Mouse (Mus musculus) left cerebral cortex, postnatal 4 days (tissue): ENCODE data around the gene Exosc10. TPM values are rescaled to one million over a fixed set of nuclear protein-coding genes. Genes with fewer than 3 reads are reported as not detected.

Source experiments
- DNase-seq: peaks from one replicate; pipeline ENCODE4 v3.0.0-alpha.2; 2022
- intact Hi-C: fragments of 180-260 bp; cut with DNase I; formaldehyde crosslinking; loops from one replicate; pipeline ENCODE4 v1.15.1; 2025
- total RNA-seq, 2 experiments: library from RNA; stranded (reverse); gene quantifications; 2 replicates each; pipeline ENCODE4 v1.2.3; 2021

Exosc10 gene
- 10 to 100 TPM; 70.7 to 75.5 TPM for total RNA-seq

- DNase-seq, result peak; percentile 91
- intact Hi-C loops, result no loop called here
Measured at GRCm38 (mm10) chr4:148558297-148559000, at the start of gene Exosc10. Gene Exosc10 (plus strand): TSS chr4:148558429.

GRCm38 (mm10) chr4:148509450-148510084, 48.7 kb upstream of the Exosc10 start:
- intact Hi-C loops, result no loop called here
- no peak for DNase-seq

GRCm38 (mm10) chr4:148510691-148511090, 47.5 kb upstream of the Exosc10 start:
- intact Hi-C loops, result no loop called here
- no peak for DNase-seq

DNA sequence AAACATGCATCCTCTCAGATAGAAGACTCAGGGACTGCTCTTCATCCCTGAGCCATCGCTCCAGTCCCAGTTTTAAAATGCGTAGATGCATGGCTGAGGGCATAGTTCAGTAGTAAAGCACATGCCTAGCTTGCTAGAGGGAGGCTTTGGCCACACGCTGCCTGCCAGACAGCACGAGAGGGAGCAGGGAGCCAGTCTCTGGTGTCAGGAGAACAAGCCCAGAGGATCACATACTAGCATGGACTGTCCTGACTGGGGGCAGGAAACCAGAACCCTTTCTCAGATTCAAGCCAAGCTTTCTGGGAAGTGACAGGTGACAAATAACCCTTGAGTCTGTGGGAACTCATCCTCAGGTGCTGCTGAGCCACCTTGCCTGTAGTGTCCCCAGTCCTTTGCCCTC, 46.9 kb upstream of the Exosc10 start:
- no peak for DNase-seq
- intact Hi-C loops, result no loop called here

DNA sequence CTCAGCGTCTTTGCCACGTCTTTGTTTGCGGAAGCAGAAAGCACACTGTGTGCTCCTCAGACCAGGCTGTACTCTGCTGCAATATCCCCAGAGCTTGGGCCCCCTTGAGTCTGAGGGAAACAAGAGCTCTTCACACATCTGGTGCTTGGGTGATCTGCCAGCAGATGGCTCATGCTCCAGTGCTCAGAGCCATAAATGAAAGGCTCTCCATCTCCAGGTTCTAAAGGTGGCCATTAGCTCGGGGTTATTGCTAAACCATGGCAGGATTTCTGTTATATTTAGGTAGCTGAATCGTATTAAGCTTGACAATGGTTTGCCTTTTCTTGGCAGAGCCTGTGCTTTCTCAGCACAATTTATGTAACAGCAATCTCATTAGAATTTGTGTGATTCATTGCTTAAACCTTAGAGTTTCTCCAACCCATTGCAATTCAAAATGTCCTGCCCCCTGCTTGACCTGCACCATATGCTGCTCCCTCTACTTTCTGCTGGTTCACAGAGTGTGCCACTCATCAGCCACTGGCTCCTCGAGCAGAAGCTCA, 45.1 kb upstream of the Exosc10 start:
- no peak for DNase-seq
- intact Hi-C loops, result no loop called here

GRCm38 (mm10) chr4:148515313-148515712, 42.9 kb upstream of the Exosc10 start:
- no peak for DNase-seq
- intact Hi-C loops, result no loop called here

DNA sequence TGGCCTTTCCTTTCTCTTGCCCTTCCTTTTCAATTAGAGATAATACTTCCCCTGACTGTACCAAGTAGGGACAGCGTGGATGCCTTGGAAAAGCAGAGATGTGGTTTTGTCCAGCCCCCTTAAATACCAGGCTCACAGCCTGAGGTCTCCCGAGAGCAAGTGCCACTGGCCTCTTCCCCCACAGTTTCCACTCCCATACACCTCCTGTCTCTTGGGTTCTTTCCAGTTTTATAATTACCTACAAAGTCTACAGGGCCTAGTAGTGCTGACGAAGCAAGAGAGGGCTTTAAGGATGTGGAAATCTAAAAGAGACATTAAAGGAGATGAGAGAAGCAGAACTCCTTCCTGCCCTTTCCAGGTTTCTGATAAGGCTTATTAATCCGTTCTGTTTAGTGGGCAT, 40.4 kb upstream of the Exosc10 start:
- DNase-seq, result no peak
- intact Hi-C loops, result no loop called here

DNA sequence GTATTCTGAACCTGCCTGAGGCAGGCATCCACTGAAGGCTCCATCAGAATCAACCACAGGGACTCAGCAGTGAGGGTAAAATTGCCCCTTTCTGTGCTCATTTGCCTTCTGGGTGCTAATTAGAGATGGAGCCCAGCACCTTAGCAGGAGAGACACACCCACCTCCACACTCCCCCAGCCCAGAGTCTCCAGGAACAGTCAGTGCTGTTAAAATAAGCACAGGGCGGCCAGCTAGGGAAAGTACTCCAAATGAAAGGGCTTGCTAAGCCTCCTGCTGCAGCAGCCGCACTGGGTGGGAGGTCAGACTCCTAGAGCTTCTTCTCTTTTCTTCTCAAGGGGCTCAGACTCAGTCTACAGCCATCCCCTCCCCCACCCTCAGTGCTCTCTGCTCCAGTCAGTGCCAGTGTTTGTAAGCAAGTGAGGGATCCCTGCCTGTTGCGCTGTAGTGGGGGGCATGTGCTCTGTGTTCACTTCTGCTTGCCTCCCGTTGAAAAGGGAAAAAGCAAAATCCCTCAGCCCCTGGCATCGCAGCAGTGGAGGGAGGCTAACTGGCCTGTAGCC, 39.9 kb upstream of the Exosc10 start:
- DNase-seq, result no peak
- intact Hi-C loops, result no loop called here

DNA sequence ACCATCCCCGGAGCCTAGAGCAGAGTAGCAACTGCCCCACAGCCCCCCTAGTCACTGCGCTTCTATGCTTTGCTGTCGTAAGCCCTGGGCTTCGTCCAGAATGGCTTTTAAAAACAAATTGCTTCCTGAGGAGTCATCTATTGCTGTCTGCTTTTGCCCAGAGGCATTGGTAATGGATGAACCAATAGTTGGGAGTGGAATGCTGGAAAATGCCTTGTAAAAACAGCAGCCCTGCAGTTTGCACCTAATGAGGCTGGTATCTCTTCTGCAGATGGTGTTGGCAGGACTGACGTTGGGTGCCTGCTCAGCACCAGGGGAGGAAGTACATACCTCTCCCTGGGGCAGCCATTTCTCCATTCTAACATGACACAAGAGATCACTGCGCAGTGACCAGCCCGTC, 34.7 kb upstream of the Exosc10 start:
- intact Hi-C loops, result no loop called here
- DNase-seq, result no peak

DNA sequence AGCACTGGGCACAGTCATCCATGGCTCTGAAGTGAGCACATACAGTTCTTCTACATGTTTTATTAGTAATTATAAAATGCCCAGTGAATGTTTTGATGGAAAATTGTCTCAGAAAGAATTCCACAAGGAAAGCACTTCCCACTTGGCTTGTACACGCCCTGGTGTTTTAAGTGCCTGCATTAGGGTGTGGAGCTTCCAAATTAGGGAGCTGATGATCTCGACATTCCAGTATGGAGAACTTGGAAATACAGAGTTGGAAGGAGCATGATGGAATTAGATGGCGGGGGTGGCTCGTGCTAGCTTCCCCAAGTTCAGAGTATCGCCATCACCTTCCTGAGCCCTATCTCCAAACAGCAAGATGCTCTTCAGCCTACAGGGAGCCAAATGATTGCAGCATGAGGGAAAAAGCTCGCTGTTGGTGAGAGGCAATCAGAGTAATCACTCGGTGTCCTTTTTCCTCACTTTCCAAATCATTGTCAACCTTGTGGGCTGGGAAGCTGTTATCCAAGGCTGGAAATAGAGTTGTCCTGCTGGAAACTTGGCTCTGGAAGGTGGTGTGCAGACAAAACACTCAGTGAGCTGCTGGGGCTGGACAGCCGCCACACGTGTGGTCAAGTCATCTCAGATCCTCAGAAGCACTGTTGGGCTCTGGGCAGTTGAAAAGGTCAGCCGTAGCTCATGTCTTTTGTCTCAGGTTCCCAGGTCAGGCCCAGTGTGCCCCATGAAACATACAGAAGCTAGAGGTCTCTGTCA, 30.9 kb upstream of the Exosc10 start:
- DNase-seq, result no peak
- intact Hi-C loops, result no loop called here

GRCm38 (mm10) chr4:148530351-148530750, 27.9 kb upstream of the Exosc10 start:
- DNase-seq, result no peak
- intact Hi-C loops, result no loop called here

- no peak for DNase-seq
- intact Hi-C loops, result no loop called here
Measured at GRCm38 (mm10) chr4:148530778-148531177, 27.5 kb upstream of the Exosc10 start.

- intact Hi-C loops, result no loop called here
- no peak for DNase-seq
Measured at GRCm38 (mm10) chr4:148531341-148531740, 26.9 kb upstream of the Exosc10 start.

GRCm38 (mm10) chr4:148532516-148532915, 25.7 kb upstream of the Exosc10 start:
- no peak for DNase-seq
- intact Hi-C loops, result no loop called here

DNA sequence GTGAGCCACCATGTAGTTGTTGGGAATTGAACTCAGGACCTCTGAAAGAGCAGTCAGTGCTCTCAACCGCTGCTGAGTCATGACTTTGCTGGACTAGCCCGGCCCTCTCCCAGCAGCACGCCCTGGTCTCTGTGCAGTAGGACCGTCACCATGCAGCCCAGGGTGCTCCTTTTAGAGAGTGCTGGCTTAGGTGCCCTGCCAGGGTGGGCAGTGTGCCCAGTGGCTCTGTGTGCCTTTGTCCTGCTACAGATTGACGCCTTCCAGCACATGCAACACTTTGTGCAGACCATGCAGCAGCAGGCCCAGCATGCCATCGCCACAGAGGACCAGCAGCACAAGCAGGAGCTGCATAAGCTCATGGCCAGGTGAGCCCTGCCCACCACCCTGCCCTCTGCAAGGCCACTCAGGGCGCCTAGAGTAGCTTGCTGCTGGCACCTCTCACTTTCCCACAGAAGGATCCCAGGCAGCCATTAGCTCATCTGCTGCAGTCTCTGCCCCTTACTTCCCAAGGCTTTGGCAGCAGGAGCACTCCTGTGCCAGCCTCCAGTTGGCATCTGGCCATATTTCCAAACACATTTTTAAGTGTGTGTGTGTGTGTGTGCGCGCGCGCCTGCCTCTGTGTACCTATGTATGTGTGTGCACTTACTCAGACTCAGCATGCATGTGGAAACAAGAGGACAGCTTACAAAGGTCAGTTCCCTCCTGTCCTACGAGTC, 24.5 kb upstream of the Exosc10 start:
- intact Hi-C loops, result no loop called here
- peak; percentile 65 for DNase-seq

DNA sequence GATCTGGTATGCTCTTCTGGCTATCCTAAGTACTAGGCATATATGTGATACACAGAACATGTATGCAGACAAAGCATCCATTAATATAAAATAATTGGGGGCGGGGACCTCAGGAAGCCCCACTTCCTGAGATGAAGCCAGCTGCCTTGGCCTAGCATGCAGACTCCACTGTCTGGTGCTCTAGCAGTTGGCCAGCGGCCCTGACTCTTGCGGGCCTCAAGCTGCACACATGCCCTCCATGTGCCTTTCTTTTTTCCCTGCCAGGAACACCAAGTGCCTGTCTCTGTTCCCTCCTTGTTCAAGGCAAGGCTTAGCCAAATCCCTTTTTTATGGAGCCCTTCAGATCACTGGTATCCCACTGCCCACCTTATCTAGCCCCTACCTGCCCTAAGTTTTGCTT, 22.4 kb upstream of the Exosc10 start:
- DNase-seq, result peak; percentile 62
- intact Hi-C loops, result no loop called here

GRCm38 (mm10) chr4:148549106-148549505, 9.1 kb upstream of the Exosc10 start:
- intact Hi-C loops, result no loop called here
- DNase-seq, result peak; percentile 32

DNA sequence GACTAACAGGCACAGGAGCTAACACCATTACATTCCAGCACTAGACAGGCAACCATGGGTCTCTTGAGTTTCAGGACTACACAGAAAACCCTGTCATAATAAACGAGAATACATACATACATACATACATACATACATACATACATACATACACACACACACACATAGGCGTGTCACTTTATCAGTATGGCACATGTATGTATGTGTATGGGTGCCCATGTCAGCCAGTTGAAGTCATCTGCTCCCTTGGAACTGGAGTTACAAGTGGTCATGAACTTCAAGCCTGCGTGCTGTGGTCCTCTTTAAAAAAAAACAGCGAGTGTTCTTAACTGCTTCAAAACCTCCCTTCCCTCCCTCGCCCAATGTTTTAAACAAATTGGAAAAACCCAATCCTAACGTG, 463 bp upstream of the Exosc10 start:
- DNase-seq, result no peak
- intact Hi-C loops, result no loop called here

DNA sequence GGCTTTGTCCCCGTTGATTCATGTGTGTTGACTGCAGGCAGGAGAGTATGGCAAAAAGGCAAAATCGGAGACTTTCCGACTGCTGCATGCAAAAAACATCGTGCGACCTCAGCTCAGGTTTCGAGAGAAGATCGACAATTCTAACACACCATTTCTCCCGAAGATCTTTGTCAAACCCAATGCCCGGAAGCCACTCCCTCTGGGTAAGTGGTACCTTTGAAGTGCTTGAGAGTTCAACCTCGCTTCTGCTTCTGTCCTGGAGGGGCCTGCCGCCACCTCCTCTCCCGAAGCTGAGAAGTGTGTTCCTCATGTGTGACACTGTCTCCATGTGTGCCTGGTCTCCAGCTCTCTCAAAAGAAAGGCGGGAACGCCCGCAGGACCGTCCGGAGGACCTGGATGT, 4.4 kb downstream of the Exosc10 start:
- intact Hi-C loops, result no loop called here

GRCm38 (mm10) chr4:148563595-148563994, 5.4 kb downstream of the Exosc10 start:
- no peak for DNase-seq
- intact Hi-C loops, result no loop called here

More for the DNA sequence above, 4.4 kb downstream of the Exosc10 start:
- DNase-seq, result no peak

DNA sequence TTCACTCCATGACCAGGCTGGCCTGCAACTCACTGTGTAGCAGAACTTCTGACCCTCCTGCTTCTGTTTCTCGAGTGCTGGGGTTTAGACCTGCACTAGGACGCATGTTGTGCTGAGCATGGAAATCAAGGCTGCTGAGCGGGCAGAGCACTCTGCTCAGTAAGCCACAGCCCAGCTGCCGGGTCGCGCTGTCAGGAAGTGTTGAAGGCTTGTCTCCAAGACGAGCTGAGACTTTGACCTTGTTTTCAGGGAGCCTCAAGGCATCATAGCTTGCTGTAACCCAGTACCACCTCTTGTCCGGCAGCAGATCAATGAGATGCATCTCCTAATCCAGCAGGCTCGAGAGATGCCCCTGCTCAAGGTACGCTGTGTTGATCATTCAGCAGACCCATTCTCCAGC, 11.9 kb downstream of the Exosc10 start:
- intact Hi-C loops, result no loop called here
- no peak for DNase-seq
